ENCODE assay signal across 8 mouse cellular contexts in genomic region chrX:134019005-134019404, GRCm38 (mm10). TPM values are rescaled to one million over a fixed set of nuclear protein-coding genes. Genes with fewer than 3 reads are reported as not detected.
DNase-seq lines count a peak whose midpoint lies in the region; ATAC-seq and TF ChIP-seq lines count a peak whose summit lies in the region.

No protein-coding gene starts in this region.

- no peaks in the 10 kb centered on the region for H3K9me3 ChIP-seq in intestine, embryonic 16.5 days (ENCODE audit: control insufficient read depth, low read length)
- no peaks in the 10 kb centered on the region for H3K9me3 ChIP-seq in midbrain, embryonic 14.5 days (ENCODE audit: control insufficient read depth, low read length)

- H3K4me3 ChIP-seq in intestine, embryonic 16.5 days (ENCODE audit: low read length): no peak overlapping the region
- no peak overlapping the region for H3K4me3 ChIP-seq in midbrain, embryonic 14.5 days (replicated peaks; ENCODE audit: low read depth, low read length)
- no peak overlapping the region for H3K4me3 ChIP-seq in spleen, adult 2 months (ENCODE audit: extremely low read depth, insufficient read depth, insufficient read length)

- TF ChIP-seq POLR2A in spleen, adult 2 months (IDR thresholded peaks at IDR 0.05; ENCODE audit: low read depth, low read length): no peak

- peak; percentile 29; the same call in 1 of the 2 replicates for TF ChIP-seq CTCF in spleen, adult 2 months (IDR thresholded peaks at IDR 0.05; ENCODE audit: extremely low read depth, insufficient read depth, insufficient read length, insufficient replicate concordance)

- ATAC-seq in intestine, embryonic 16.5 days: peak; percentile 65
- ATAC-seq in midbrain, embryonic 14.5 days (ENCODE audit: low FRiP score, low TSS enrichment): no peak; the same call in 1 of the 2 replicates

- intact Hi-C loops in left cerebral cortex, postnatal 25 days (cut with DNase I): loop anchor here (1.0 to 5.0 kb wide), 3 partner anchors 72 to 232 kb away; no protein-coding TSS in a partner anchor

- WGBS in intestine, embryonic 16.5 days: 9% methylated on average over 9 of the region's 9 CpGs
- 14% methylated on average over 9 of the region's 9 CpGs for WGBS in midbrain, embryonic 14.5 days
- WGBS in spleen, adult 2 months: 20% methylated on average over 9 of the region's 9 CpGs

- DNase-seq in urinary bladder, adult 18-20 months (ENCODE audit: low spot score in 2 of 2): peak; percentile 12 to 29
- no peak for DNase-seq in urinary bladder, postnatal 10 days (ENCODE audit: low spot score)
- peak; percentile 34 to 66 for DNase-seq in cerebellum, postnatal 36 days
- DNase-seq in gastrocnemius, postnatal 10 days: peak; percentile 57
- peak; percentile 55 to 82 for DNase-seq in left cerebral cortex, postnatal 25 days (ENCODE audit: low spot score in 2 of 2)
- DNase-seq in midbrain, embryonic 14.5 days: peak; percentile 84
- DNase-seq in spleen, adult 2 months (ENCODE audit: low read depth in 1 of 2, low spot score in 2 of 2): peak in 1 of 2 experiments; percentile 28

- no peak overlapping the region for H3K27ac ChIP-seq in intestine, embryonic 16.5 days (ENCODE audit: low read length)
- H3K27ac ChIP-seq in midbrain, embryonic 14.5 days (replicated peaks; ENCODE audit: low read depth, low read length): no peak overlapping the region
- no peak overlapping the region for H3K27ac ChIP-seq in spleen, adult 2 months (ENCODE audit: insufficient read depth, low read length)

- no peak overlapping the region for H3K9ac ChIP-seq in intestine, embryonic 16.5 days (ENCODE audit: low read depth, low read length)
- no peak overlapping the region for H3K9ac ChIP-seq in midbrain, embryonic 14.5 days (replicated peaks; ENCODE audit: low read length)

- no peaks in the 10 kb centered on the region for H3K4me1 ChIP-seq in intestine, embryonic 16.5 days (ENCODE audit: control insufficient read depth, insufficient read depth, low read length)
- H3K4me1 ChIP-seq in midbrain, embryonic 14.5 days (ENCODE audit: control insufficient read depth, insufficient read depth, low read length): no peaks in the 10 kb centered on the region
- no peaks in the 10 kb centered on the region for H3K4me1 ChIP-seq in spleen, adult 2 months (ENCODE audit: control insufficient read depth, insufficient read depth, insufficient read length)

- no peaks in the 10 kb centered on the region for H3K36me3 ChIP-seq in intestine, embryonic 16.5 days (ENCODE audit: control insufficient read depth, insufficient read depth, low read length)
- H3K36me3 ChIP-seq in midbrain, embryonic 14.5 days (ENCODE audit: control insufficient read depth, insufficient read depth, low read length): no peaks in the 10 kb centered on the region
- H3K36me3 ChIP-seq in spleen, adult 2 months (ENCODE audit: control insufficient read depth, insufficient read depth, low read length): no peaks in the 10 kb centered on the region

- H3K4me2 ChIP-seq in intestine, embryonic 16.5 days (ENCODE audit: low read depth, low read length): no peak overlapping the region
- H3K4me2 ChIP-seq in midbrain, embryonic 14.5 days (ENCODE audit: low read length): no peak overlapping the region

- no peaks in the 10 kb centered on the region for H3K27me3 ChIP-seq in intestine, embryonic 16.5 days (replicated peaks; ENCODE audit: control insufficient read depth, insufficient read depth, low read length)
- H3K27me3 ChIP-seq in midbrain, embryonic 14.5 days (ENCODE audit: control insufficient read depth, insufficient read depth, low read length): no peaks in the 10 kb centered on the region
- H3K27me3 ChIP-seq in spleen, adult 2 months (ENCODE audit: control insufficient read depth, insufficient read depth, low read length): no peaks in the 10 kb centered on the region

RNA-seq across cellular contexts. Expression of gene Sytl4, which starts 37.4 kb away (rescaled TPM):
- 1 to 10 TPM in 1 of 2 experiments, under 1 TPM in 1; 0.80 to 2.0 TPM for total RNA-seq in gastrocnemius, postnatal 10 days (2021)
- polyA plus RNA-seq in intestine, embryonic 16.5 days (2015; fragmentation: Nextera tagmentation; extraction: Ambion mirVana): 2.8 and 3.0 TPM in 2 replicates
- total RNA-seq in left cerebral cortex, postnatal 25 days (2021): under 1 TPM; 0.43 to 0.48 TPM
- 0.39 and 0.75 TPM in 2 replicates for polyA plus RNA-seq in midbrain, embryonic 14.5 days (2014; fragmentation: Nextera tagmentation; extraction: Ambion mirVana)
- 0.35 and 0.44 TPM in 2 replicates for polyA plus RNA-seq in spleen, adult 2 months (2012; rRNA removed)

RNA-seq across cellular contexts. Expression of gene Cstf2, which starts 40.0 kb away (rescaled TPM):
- total RNA-seq in gastrocnemius, postnatal 10 days (2021): 10 to 100 TPM; 21.0 to 22.4 TPM
- polyA plus RNA-seq in intestine, embryonic 16.5 days (2015; fragmentation: Nextera tagmentation; extraction: Ambion mirVana): 33.5 and 34.2 TPM in 2 replicates
- 100 to 1,000 TPM; 121 to 131 TPM for total RNA-seq in left cerebral cortex, postnatal 25 days (2021)
- polyA plus RNA-seq in midbrain, embryonic 14.5 days (2014; fragmentation: Nextera tagmentation; extraction: Ambion mirVana): 65.3 and 83.8 TPM in 2 replicates
- 11.8 and 17.2 TPM in 2 replicates for polyA plus RNA-seq in spleen, adult 2 months (2012; rRNA removed)
